Mouse (Mus musculus) spleen, adult 2 months (tissue): ENCODE results near the gene Slc50a1.

Source experiments
- CTCF ChIP-seq: fragments of 200-500 bp; IDR thresholded peaks from 2 replicates; pipeline ENCODE4 v1.5.1; 2011; ENCODE audit warnings: mild to moderate bottlenecking, inconsistent platforms; ENCODE audit not compliant: insufficient read depth, insufficient read length, insufficient replicate concordance; ENCODE audit errors: extremely low read depth
- POLR2A ChIP-seq: fragments of 200-500 bp; IDR thresholded peaks from 2 replicates; pipeline ENCODE4 v1.6.1; 2011; ENCODE audit warnings: low read depth, low read length, inconsistent platforms

GRCm38 (mm10) chr3:89228836-89229235 lies 41.5 kb downstream of the Slc50a1 start, which contains the start of gene Muc1:
- no peak for TF ChIP-seq POLR2A
- no peak for TF ChIP-seq CTCF
